Mouse (Mus musculus) CH12.LX (cell line): ENCODE results near the gene Ica1.

ENCODE experiments used
- BHLHE40 ChIP-seq: IDR thresholded peaks from 2 replicates; pipeline ENCODE4 v1.6.1; 2011; ENCODE audit warnings: mild to moderate bottlenecking, low read depth, low read length, improper control_type of control experiment
- CHD2 ChIP-seq: IDR thresholded peaks from 2 replicates; pipeline ENCODE4 v1.6.1; 2011; ENCODE audit warnings: low read length, improper control_type of control experiment
- CTCF ChIP-seq, 2 experiments: IDR thresholded peaks in 1 of 2; conservative IDR thresholded peaks in 1 of 2; 2 replicates each; pipeline ENCODE4 v1.5.1; 2011 to 2012; ENCODE audit warnings: low read depth in 2 of 2, low read length in 2 of 2, improper control_type of control experiment in 1 of 2, inconsistent platforms in 1 of 2, mild to moderate bottlenecking in 1 of 2, moderate library complexity in 1 of 2
- E2F4 ChIP-seq: IDR thresholded peaks from 2 replicates; pipeline ENCODE4 v1.6.1; 2011; ENCODE audit warnings: low read depth, low read length, improper control_type of control experiment; ENCODE audit not compliant: insufficient replicate concordance
- EP300 ChIP-seq: IDR thresholded peaks from 2 replicates; pipeline ENCODE4 v1.6.1; 2011; ENCODE audit warnings: low read length, improper control_type of control experiment
- ETS1 ChIP-seq: conservative IDR thresholded peaks from 2 replicates; pipeline ENCODE4 v1.6.1; 2012; ENCODE audit warnings: low read depth, mild to moderate bottlenecking, inconsistent platforms, low read length, improper control_type of control experiment, moderate library complexity
- GABPA ChIP-seq: IDR thresholded peaks from 2 replicates; pipeline ENCODE4 v1.6.1; 2012; ENCODE audit warnings: low read depth, low read length, improper control_type of control experiment, inconsistent platforms; ENCODE audit not compliant: insufficient replicate concordance
- HCFC1 ChIP-seq: IDR thresholded peaks from 2 replicates; pipeline ENCODE4 v1.6.1; 2012; ENCODE audit warnings: low read depth, mild to moderate bottlenecking, inconsistent platforms, low read length, improper control_type of control experiment
- MAFK ChIP-seq: IDR thresholded peaks from 2 replicates; pipeline ENCODE4 v1.6.1; 2011; ENCODE audit warnings: low read length, improper control_type of control experiment; ENCODE audit not compliant: insufficient replicate concordance
- MXI1 ChIP-seq: IDR thresholded peaks from 2 replicates; pipeline ENCODE4 v1.6.1; 2011; ENCODE audit warnings: mild to moderate bottlenecking, low read depth, low read length, improper control_type of control experiment
- POLR2A ChIP-seq: IDR thresholded peaks from 2 replicates; pipeline ENCODE4 v1.6.1; 2011; ENCODE audit warnings: low read depth, mild to moderate bottlenecking, improper control_type of control experiment, low read length
- TCF12 ChIP-seq: IDR thresholded peaks from 2 replicates; pipeline ENCODE4 v1.6.1; 2014; ENCODE audit warnings: low read depth, mild to moderate bottlenecking, inconsistent platforms, low read length, improper control_type of control experiment
- ZKSCAN1 ChIP-seq: IDR thresholded peaks from 2 replicates; pipeline ENCODE4 v1.6.1; 2012; ENCODE audit warnings: low read depth, inconsistent platforms, low read length, improper control_type of control experiment, borderline replicate concordance
- ZMIZ1 ChIP-seq: IDR thresholded peaks from 2 replicates; pipeline ENCODE4 v1.6.1; 2012; ENCODE audit warnings: low read depth, mild to moderate bottlenecking, inconsistent platforms, low read length, improper control_type of control experiment

- no peak for TF ChIP-seq TCF12
- TF ChIP-seq E2F4, result no peak
- TF ChIP-seq CTCF (conservative IDR thresholded peaks at IDR 0.05 in 1 of 2, IDR thresholded peaks at IDR 0.05 in 1 of 2; ENCODE audit: low read depth in 2 of 2, low read length in 2 of 2), result no peak
- TF ChIP-seq ZKSCAN1, result no peak
- no peak for TF ChIP-seq MAFK
- TF ChIP-seq POLR2A, result no peak
- no peak for TF ChIP-seq ETS1
- no peak for TF ChIP-seq CHD2
- no peak for TF ChIP-seq GABPA
- TF ChIP-seq ZMIZ1, result no peak
- no peak for TF ChIP-seq MXI1
- TF ChIP-seq EP300, result no peak
- TF ChIP-seq HCFC1, result no peak
- no peak for TF ChIP-seq BHLHE40
These were observed 52.7 kb downstream of the Ica1 start for GRCm38 (mm10) chr6:8725610-8726009.
